ENCODE assay signal across 30 mouse cellular contexts in the genomic region with DNA sequence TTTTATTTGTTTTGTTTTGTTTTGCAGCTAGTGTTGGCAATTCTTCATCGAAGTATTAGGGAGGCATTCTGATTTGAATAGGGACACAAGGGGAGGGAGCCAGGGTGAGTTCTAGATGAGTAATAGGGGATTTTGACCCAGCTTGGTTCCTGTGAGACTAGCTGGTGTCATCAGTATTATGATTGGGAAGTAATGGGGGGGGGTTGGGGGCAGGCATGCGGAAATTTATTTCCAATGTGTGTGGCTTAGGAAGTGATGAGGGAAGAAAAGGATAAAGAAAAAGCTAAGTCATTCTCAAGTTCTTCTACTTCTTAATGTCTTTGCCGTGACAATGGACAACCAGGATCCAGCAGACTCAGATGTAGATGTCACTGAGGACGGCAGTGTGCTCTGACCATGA.
"Had no signal": no experiment of that assay in that cellular context is flagged by ENCODE, and none has a peak within 500 bp of the region (broad histone marks: within the 10 kb centered on the region; RNA-seq: fewer than 3 reads in every experiment).

No protein-coding gene starts in this region.

- H3K9me3 ChIP-seq: heart, embryonic 12.5 days; heart, embryonic 13.5 days; heart, embryonic 15.5 days; hindbrain, embryonic 10.5 days; hindbrain, embryonic 12.5 days; hindbrain, embryonic 13.5 days; hindbrain, embryonic 15.5 days; intestine, embryonic 15.5 days; kidney, embryonic 15.5 days had no signal

- H3K36me3 ChIP-seq: heart, embryonic 15.5 days; hindbrain, embryonic 12.5 days; hindbrain, embryonic 13.5 days; hindbrain, embryonic 15.5 days; intestine, embryonic 15.5 days had no signal

- H3K9ac ChIP-seq: heart, embryonic 12.5 days; heart, embryonic 13.5 days; heart, embryonic 15.5 days; hindbrain, embryonic 12.5 days; hindbrain, embryonic 13.5 days; hindbrain, embryonic 14.5 days; hindbrain, embryonic 15.5 days; intestine, embryonic 15.5 days; kidney, embryonic 15.5 days had no signal

- H3K4me2 ChIP-seq: heart, embryonic 11.5 days; heart, embryonic 12.5 days; heart, embryonic 13.5 days; heart, embryonic 15.5 days; hindbrain, embryonic 12.5 days; hindbrain, embryonic 13.5 days; hindbrain, embryonic 14.5 days; hindbrain, embryonic 15.5 days; intestine, embryonic 15.5 days; kidney, embryonic 15.5 days had no signal

- H3K27ac ChIP-seq: heart, embryonic 15.5 days; hindbrain, embryonic 12.5 days; hindbrain, embryonic 13.5 days; hindbrain, embryonic 14.5 days; hindbrain, embryonic 15.5 days; hindbrain, postnatal 0 days; intestine, embryonic 15.5 days; kidney, embryonic 15.5 days; kidney, postnatal 0 days; layer of hippocampus, adult 2 months; left cerebral cortex, adult 2 months had no signal

- DNase-seq: heart, postnatal 10 days; heart, postnatal 14 days; heart, postnatal 36 days; heart, postnatal 4 days; kidney, adult 11 months; kidney, adult 18-20 months; kidney, adult 2 months; kidney, adult 8-10 months; kidney, adult 9 months; kidney, postnatal 10 days; kidney, postnatal 14 days; kidney, postnatal 25 days; kidney, postnatal 36 days; kidney, postnatal 4 days; layer of hippocampus, adult 9-11 months had no signal

- H3K4me3 ChIP-seq: heart, embryonic 12.5 days; heart, embryonic 13.5 days; heart, embryonic 15.5 days; hindbrain, embryonic 10.5 days; hindbrain, embryonic 12.5 days; hindbrain, embryonic 13.5 days; hindbrain, embryonic 15.5 days; intestine, embryonic 15.5 days; kidney, embryonic 15.5 days; layer of hippocampus, adult 2 months; left cerebral cortex, adult 2 months had no signal

- H3K27me3 ChIP-seq: heart, embryonic 12.5 days; heart, embryonic 13.5 days; heart, embryonic 15.5 days; hindbrain, embryonic 12.5 days; hindbrain, embryonic 15.5 days; intestine, embryonic 15.5 days; kidney, embryonic 15.5 days had no signal
